Mouse (Mus musculus): ENCODE data around the gene Clec18a.

DNA sequence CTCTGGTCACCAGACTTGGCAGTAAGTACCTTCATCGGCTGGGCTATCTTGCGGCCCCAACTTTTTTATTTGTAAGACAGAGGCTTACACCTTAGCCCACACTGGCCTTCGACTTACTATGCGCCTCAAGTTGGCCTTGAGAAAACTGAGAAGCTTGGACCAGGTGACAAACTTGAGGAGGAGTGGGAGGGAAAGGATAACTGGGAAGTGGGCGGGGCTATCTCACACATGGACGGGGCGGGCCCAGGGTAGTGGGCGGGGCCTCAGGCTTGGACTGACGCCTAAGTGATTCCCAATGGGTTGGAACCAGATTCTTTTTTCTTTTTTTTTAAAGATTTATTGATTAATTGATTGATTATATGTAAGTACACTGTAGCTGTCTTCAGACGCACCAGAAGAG lies 24.8 kb downstream of the Clec18a start:
- TF ChIP-seq CTCF (conservative IDR thresholded peaks at IDR 0.05; ENCODE audit: insufficient read depth, insufficient read length, low read depth, low read length), result no peak
- TF ChIP-seq POLR2A (IDR thresholded peaks at IDR 0.05; ENCODE audit: low read depth, low read length), result no peak
